Mouse (Mus musculus): ENCODE measurements around the gene Dlst.
"Not testable (repeated sequence)": the region's sequence is repeated elsewhere in the genome, so short reads cannot be mapped to it uniquely, and the experiment has no call there.

The Dlst gene

GRCm38 (mm10) chr12:85113917-85114316, 3.3 kb downstream of the Dlst start:
- DNase-seq (ENCODE audit: extremely low read depth, low read depth) = no peak

GRCm38 (mm10) chr12:85115678-85116077, 5.0 kb downstream of the Dlst start:
- no peak for DNase-seq (ENCODE audit: extremely low read depth, low read depth)

- no peak for DNase-seq (ENCODE audit: extremely low read depth, low read depth)
These were observed 11.3 kb downstream of the Dlst start for GRCm38 (mm10) chr12:85121806-85122459.

- no peak for DNase-seq (ENCODE audit: extremely low read depth, low read depth)
These were observed 12.5 kb downstream of the Dlst start for GRCm38 (mm10) chr12:85123108-85123530.

- DNase-seq (ENCODE audit: extremely low read depth, low read depth) = no peak
These were observed 13.0 kb downstream of the Dlst start for GRCm38 (mm10) chr12:85123645-85124044.

- DNase-seq (ENCODE audit: extremely low read depth, low read depth) = no peak
These were observed 14.1 kb downstream of the Dlst start for GRCm38 (mm10) chr12:85124751-85125150.

GRCm38 (mm10) chr12:85126986-85127603, 16.5 kb downstream of the Dlst start:
- no peak for DNase-seq (ENCODE audit: extremely low read depth, low read depth)

- no peak for DNase-seq (ENCODE audit: extremely low read depth, low read depth)
These were observed 18.9 kb downstream of the Dlst start for GRCm38 (mm10) chr12:85129426-85129978.

- no peak for DNase-seq (ENCODE audit: extremely low read depth, low read depth)
These were observed 20.7 kb downstream of the Dlst start for GRCm38 (mm10) chr12:85131361-85131760.

GRCm38 (mm10) chr12:85134043-85134794, 23.6 kb downstream of the Dlst start:
- DNase-seq (ENCODE audit: extremely low read depth, low read depth) = no peak

GRCm38 (mm10) chr12:85135513-85136470, 25.2 kb downstream of the Dlst start:
- no peak for DNase-seq (ENCODE audit: extremely low read depth, low read depth)

- DNase-seq (ENCODE audit: extremely low read depth, low read depth) = no peak
These were observed 26.0 kb downstream of the Dlst start for GRCm38 (mm10) chr12:85136627-85137026.

GRCm38 (mm10) chr12:85140036-85140701, 29.5 kb downstream of the Dlst start:
- DNase-seq (ENCODE audit: extremely low read depth, low read depth) = no peak

- no peak for DNase-seq (ENCODE audit: extremely low read depth, low read depth)
These were observed 30.5 kb downstream of the Dlst start for GRCm38 (mm10) chr12:85141096-85141495.

GRCm38 (mm10) chr12:85142803-85143202, 32.2 kb downstream of the Dlst start:
- DNase-seq (ENCODE audit: extremely low read depth, low read depth) = peak; percentile 39

GRCm38 (mm10) chr12:85144276-85144675, 33.6 kb downstream of the Dlst start:
- DNase-seq (ENCODE audit: extremely low read depth, low read depth) = not testable (repeated sequence)

- no peak for DNase-seq (ENCODE audit: extremely low read depth, low read depth)
These were observed 34.2 kb downstream of the Dlst start for GRCm38 (mm10) chr12:85144821-85145220.

GRCm38 (mm10) chr12:85145630-85146029, 35.0 kb downstream of the Dlst start:
- DNase-seq (ENCODE audit: extremely low read depth, low read depth) = no peak

GRCm38 (mm10) chr12:85146355-85146754, 35.7 kb downstream of the Dlst start:
- no peak for DNase-seq (ENCODE audit: extremely low read depth, low read depth)

GRCm38 (mm10) chr12:85146881-85147280, 36.2 kb downstream of the Dlst start:
- DNase-seq (ENCODE audit: extremely low read depth, low read depth) = no peak
